8 mouse cellular contexts compared by ENCODE assay signal in the genomic region with DNA sequence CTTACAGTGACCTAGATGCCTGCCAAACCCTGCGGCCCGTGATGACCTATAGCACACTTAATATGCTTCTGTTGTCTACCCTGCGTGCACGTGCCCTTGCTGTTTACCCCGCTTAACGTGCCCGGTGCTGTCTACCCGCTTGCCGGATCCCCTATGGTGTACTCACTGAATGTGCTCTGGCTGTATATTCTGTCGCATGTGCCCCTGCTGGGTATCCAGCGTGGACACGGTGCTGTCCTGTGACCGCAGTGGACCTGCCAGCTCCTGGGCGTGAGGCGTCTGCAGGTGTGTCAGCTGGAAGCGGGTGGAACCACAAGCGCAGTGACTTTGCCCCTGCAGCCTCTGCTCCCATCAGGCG. TPM values are rescaled to one million over a fixed set of nuclear protein-coding genes. Genes with fewer than 3 reads are reported as not detected.
DNase-seq lines count a peak whose midpoint lies in the region; ATAC-seq lines count a peak whose summit lies in the region.

A gene (minus strand): TSS at position 289 of the 358 bp plus-strand sequence.

- H3K27ac ChIP-seq in hindbrain, embryonic 13.5 days, result no peak within 1 kb of the TSS
- H3K27ac ChIP-seq in macrophage, result no peak within 1 kb of the TSS

- peaks cover 17% of the 10 kb centered on the region for H3K27me3 ChIP-seq in erythroblast, embryonic 14.5 days (ENCODE audit: control insufficient read depth)
- H3K27me3 ChIP-seq in hindbrain, embryonic 13.5 days, result peaks cover 29% of the 10 kb centered on the region

- no peaks in the 10 kb centered on the region for H3K79me2 ChIP-seq in macrophage (ENCODE audit: inconsistent target)

- peaks cover 10% of the 10 kb centered on the region for H3K4me1 ChIP-seq in erythroblast, embryonic 14.5 days (ENCODE audit: control insufficient read depth)
- peaks cover 12% of the 10 kb centered on the region for H3K4me1 ChIP-seq in hindbrain, embryonic 13.5 days (replicated peaks)

- peak; percentile 11 for DNase-seq in right cerebral cortex, postnatal 25 days
- no peak for DNase-seq in right cerebral cortex, adult 2 months (ENCODE audit: low spot score in 2 of 2)
- DNase-seq in embryo, embryonic 10 days (ENCODE audit: low spot score), result no peak
- no peak for DNase-seq in adrenal gland, postnatal 14 days

- ATAC-seq in erythroblast, adult 5-6 weeks (replicated peaks; ENCODE audit: low FRiP score, poor library complexity, severe bottlenecking), result no peak
- ATAC-seq in hindbrain, embryonic 13.5 days (ENCODE audit: low FRiP score), result peak; percentile 89

- no peaks in the 10 kb centered on the region for H3K9me3 ChIP-seq in erythroblast, embryonic 14.5 days (ENCODE audit: control insufficient read depth, low read length)
- H3K9me3 ChIP-seq in hindbrain, embryonic 13.5 days, result no peaks in the 10 kb centered on the region

- peak within 1 kb of the TSS; percentile 62 for H3K9ac ChIP-seq in hindbrain, embryonic 13.5 days

- WGBS in hindbrain, embryonic 13.5 days, result 2% methylated on average over 18 of the region's 18 CpGs
- WGBS in macrophage (ENCODE audit: missing documents), result 5% methylated on average over 18 of the region's 18 CpGs

- no peaks in the 10 kb centered on the region for H3K36me3 ChIP-seq in erythroblast, embryonic 14.5 days (ENCODE audit: control insufficient read depth)
- H3K36me3 ChIP-seq in hindbrain, embryonic 13.5 days, result no peaks in the 10 kb centered on the region
- no peaks in the 10 kb centered on the region for H3K36me3 ChIP-seq in macrophage (ENCODE audit: inconsistent target)

- peak within 1 kb of the TSS; percentile 53 for H3K4me3 ChIP-seq in erythroblast, embryonic 14.5 days (replicated peaks)
- peak within 1 kb of the TSS; percentile 54 for H3K4me3 ChIP-seq in hindbrain, embryonic 13.5 days
- peak within 1 kb of the TSS; percentile 41 for H3K4me3 ChIP-seq in macrophage (ENCODE audit: inconsistent target)

- H3K4me2 ChIP-seq in hindbrain, embryonic 13.5 days, result peak within 1 kb of the TSS; percentile 99

RNA-seq across cellular contexts. Expression of the gene that starts here (rescaled TPM):
- polyA plus RNA-seq in erythroblast, embryonic 14.5 days (2012), result not detected in 2 replicates
- not detected in 2 replicates for total RNA-seq in erythroblast, adult 5-6 weeks (2015; ENCODE audit: low replicate concordance)
- total RNA-seq in erythroblast, adult 5-6 weeks (2017; ENCODE audit: low replicate concordance), result not detected in 2 replicates
- polyA plus RNA-seq in hindbrain, embryonic 13.5 days (2015; fragmentation: Nextera tagmentation; extraction: Ambion mirVana), result 0.17 and 0.32 TPM in 2 replicates
- total RNA-seq in macrophage (2018; cell fraction: chromatin; rRNA removed), result not detected
- not detected for total RNA-seq in macrophage (2018; cell fraction: cytosol; rRNA removed)
- not detected for total RNA-seq in macrophage (2018; cell fraction: nucleus; rRNA removed)
- not detected in 3 replicates for polyA plus RNA-seq in macrophage (2018)
- not detected in 2 replicates for total RNA-seq in adrenal gland, postnatal 14 days (2021)

Comparison
In these comparisons a context has a peak if more than half of its experiments do, and no peak if none do; other contexts are left out.
1. Peak in ATAC-seq, H3K4me3 ChIP-seq, H3K9ac ChIP-seq and H3K4me2 ChIP-seq in hindbrain, embryonic 13.5 days; RNA of the gene not detected or under 1 TPM.